ENCODE assay signal across 8 mouse cellular contexts in genomic region chr5:136244762-136245540, GRCm38 (mm10). TPM values are rescaled to one million over a fixed set of nuclear protein-coding genes. Genes with fewer than 3 reads are reported as not detected.
A peak's percentile ranks its signal among the peaks of the same experiment; 100 is the strongest.
DNase-seq lines count a peak whose midpoint lies in the region; ATAC-seq and TF ChIP-seq lines count a peak whose summit lies in the region.

No protein-coding gene starts in this region.

- in situ Hi-C loops in ES-E14 (cut with MboI; ENCODE audit: low sequenced_read_pairs in 2 of 2, unreplicated experiment in 2 of 2) = no loop called here

- no peaks in the 10 kb centered on the region for H3K9me3 ChIP-seq in ES-E14 (ENCODE audit: control insufficient read depth, insufficient read depth, low read depth, low read length)
- H3K9me3 ChIP-seq in hindbrain, embryonic 13.5 days = no peaks in the 10 kb centered on the region

- peak overlapping the region; percentile 86 to 87 for H3K4me3 ChIP-seq in ES-E14 (ENCODE audit: insufficient read depth in 1 of 2, low read depth in 1 of 2, low read length in 2 of 2, poor library complexity in 1 of 2, severe bottlenecking in 1 of 2)
- peak overlapping the region; percentile 88 for H3K4me3 ChIP-seq in hindbrain, embryonic 13.5 days

- H3K4me2 ChIP-seq in hindbrain, embryonic 13.5 days = peak overlapping the region; percentile 67

- peaks cover 0 to 10% of the 10 kb centered on the region in 2 experiments; a peak in 2 of 4 replicates for H3K4me1 ChIP-seq in ES-E14 (ENCODE audit: control insufficient read depth in 2 of 2, insufficient read depth in 2 of 2, low read length in 2 of 2, poor library complexity in 1 of 2)
- peaks cover 49% of the 10 kb centered on the region for H3K4me1 ChIP-seq in hindbrain, embryonic 13.5 days (replicated peaks)

- DNase-seq in ES-E14 (ENCODE audit: low read depth, low spot score) = peak; percentile 50
- peak; percentile 31 for DNase-seq in cerebellum, adult 9-10 months
- peak; percentile 68 to 78 for DNase-seq in frontal cortex, postnatal 14 days (ENCODE audit: low spot score in 2 of 2)
- DNase-seq in layer of hippocampus, postnatal 25 days (ENCODE audit: extremely low spot score in 1 of 2, low spot score in 1 of 2) = peak; percentile 67 to 78
- peak; percentile 83 for DNase-seq in lung, postnatal 14 days
- peak; percentile 83 for DNase-seq in ovary, postnatal 36 days (ENCODE audit: low spot score)
- peak; percentile 60 for DNase-seq in thymus, postnatal 25 days

- peak; percentile 85 for ATAC-seq in hindbrain, embryonic 13.5 days (ENCODE audit: low FRiP score)

- no peaks in the 10 kb centered on the region for H3K36me3 ChIP-seq in ES-E14 (ENCODE audit: control insufficient read depth, insufficient read depth, low read length, poor library complexity, severe bottlenecking)
- peaks cover 8% of the 10 kb centered on the region; the same call in 1 of the 2 replicates for H3K36me3 ChIP-seq in hindbrain, embryonic 13.5 days

- under 1% methylated on average over 56 of the region's 57 CpGs for WGBS in hindbrain, embryonic 13.5 days

- H3K27me3 ChIP-seq in hindbrain, embryonic 13.5 days = no peaks in the 10 kb centered on the region

- H3K9ac ChIP-seq in ES-E14 (ENCODE audit: insufficient read depth, low read depth, low read length, poor library complexity, severe bottlenecking) = peak overlapping the region; percentile 86
- H3K9ac ChIP-seq in hindbrain, embryonic 13.5 days = peak overlapping the region; percentile 95

- H3K27ac ChIP-seq in ES-E14 (ENCODE audit: insufficient read depth, low read depth, low read length, poor library complexity, severe bottlenecking) = no peak overlapping the region
- H3K27ac ChIP-seq in hindbrain, embryonic 13.5 days = peak overlapping the region; percentile 94

TF ChIP-seq in ES-E14, 5 proteins besides CTCF, POLR2A, EP300 and RAD21:
- TF ChIP-seq CHD2 (IDR thresholded peaks at IDR 0.05; ENCODE audit: low read depth, low read length) = no peak
- no peak for TF ChIP-seq MAFK (IDR thresholded peaks at IDR 0.05; ENCODE audit: insufficient read depth, low read depth, low read length)

RNA-seq across cellular contexts. Expression of gene Sh2b2, which starts 1.4 kb away (rescaled TPM):
- total RNA-seq in ES-E14 (2012; rRNA removed) = 3.3 and 3.8 TPM in 2 replicates
- 22.2 and 25.5 TPM in 2 replicates for polyA plus RNA-seq in hindbrain, embryonic 13.5 days (2015; fragmentation: Nextera tagmentation; extraction: Ambion mirVana)
- total RNA-seq in layer of hippocampus, postnatal 25 days (2021) = 1 to 10 TPM; 5.7 to 6.4 TPM

RNA-seq across cellular contexts. Expression of gene Prkrip1, which starts 46.2 kb away (rescaled TPM):
- total RNA-seq in ES-E14 (2012; rRNA removed) = 39.1 and 52.8 TPM in 2 replicates
- 66.5 and 67.9 TPM in 2 replicates for polyA plus RNA-seq in hindbrain, embryonic 13.5 days (2015; fragmentation: Nextera tagmentation; extraction: Ambion mirVana)
- 10 to 100 TPM; 32.8 to 42.6 TPM for total RNA-seq in layer of hippocampus, postnatal 25 days (2021)

Comparison
In these comparisons a context has a peak if more than half of its experiments do, and no peak if none do; other contexts are left out.
1. DNase-seq: peak in every context shown above with its lines; median percentile 83 in lung, postnatal 14 days; 83 in ovary, postnatal 36 days; 73 in frontal cortex, postnatal 14 days; 72 in layer of hippocampus, postnatal 25 days; 60 in thymus, postnatal 25 days; 50 in ES-E14; 31 in cerebellum, adult 9-10 months.